Mouse (Mus musculus) mouse embryonic stem cell (cell line): Measurements from ENCODE around the gene Nxf3.
"Not testable (repeated sequence)": the region's sequence is repeated elsewhere in the genome, so short reads cannot be mapped to it uniquely, and the experiment has no call there.

Experiments
- in situ Hi-C, 2 experiments: fragments of 300-500 bp; cut with MboI; formaldehyde crosslinking; loops; 1 replicate in 1 of 2; 3 replicates in 1 of 2; pipeline ENCODE4 v1.14.3; 2019 to 2020; ENCODE audit warnings: low sequenced_read_pairs in 2 of 2, low pct_unique_long_range_greater_than_20kb in 1 of 2, mixed read lengths in 1 of 2; ENCODE audit not compliant: unreplicated experiment in 1 of 2

Nxf3 gene

GRCm38 (mm10) chrX:136085155-136085554, at the start of gene Nxf3:
Gene Nxf3 (minus strand): TSS chrX:136085255.
- in situ Hi-C loops, result no loop called here

GRCm38 (mm10) chrX:136127744-136128064, 42.6 kb upstream of the Nxf3 start:
- in situ Hi-C loops, result no loop called here

GRCm38 (mm10) chrX:136127038-136127743, 42.1 kb upstream of the Nxf3 start:
- in situ Hi-C loops, result no loop called here

GRCm38 (mm10) chrX:136115419-136115961, 30.4 kb upstream of the Nxf3 start:
- in situ Hi-C loops, result no loop called here

- in situ Hi-C loops, result no loop called here
Measured at GRCm38 (mm10) chrX:136115015-136115414, 30.0 kb upstream of the Nxf3 start.

GRCm38 (mm10) chrX:136107942-136108341, 22.9 kb upstream of the Nxf3 start:
- in situ Hi-C loops, result no loop called here

- in situ Hi-C loops, result no loop called here
Measured at GRCm38 (mm10) chrX:136104724-136105088, 19.7 kb upstream of the Nxf3 start.

- in situ Hi-C loops, result no loop called here
Measured at GRCm38 (mm10) chrX:136104046-136104723, 19.1 kb upstream of the Nxf3 start.

GRCm38 (mm10) chrX:136094421-136094820, 9.4 kb upstream of the Nxf3 start:
- in situ Hi-C loops, result no loop called here

GRCm38 (mm10) chrX:136092497-136093279, 7.6 kb upstream of the Nxf3 start:
- in situ Hi-C loops, result no loop called here

- in situ Hi-C loops, result not testable (repeated sequence)
Measured at GRCm38 (mm10) chrX:136068020-136068419, 17.0 kb downstream of the Nxf3 start, which contains the start of gene Bex2. Gene Bex2 (minus strand): TSS chrX:136068236.

GRCm38 (mm10) chrX:136067201-136067991, 17.7 kb downstream of the Nxf3 start:
- in situ Hi-C loops, result not testable (repeated sequence)

- in situ Hi-C loops, result no loop called here
Measured at GRCm38 (mm10) chrX:136060698-136061097, 24.4 kb downstream of the Nxf3 start.

- in situ Hi-C loops, result no loop called here
Measured at GRCm38 (mm10) chrX:136051219-136051618, 33.8 kb downstream of the Nxf3 start.

GRCm38 (mm10) chrX:136047528-136047927, 37.5 kb downstream of the Nxf3 start:
- in situ Hi-C loops, result no loop called here

GRCm38 (mm10) chrX:136043726-136044125, 41.3 kb downstream of the Nxf3 start:
- in situ Hi-C loops, result no loop called here

- in situ Hi-C loops, result not testable (repeated sequence)
Measured at GRCm38 (mm10) chrX:136032799-136033763, 52.0 kb downstream of the Nxf3 start, which contains the start of gene Arxes1. Gene Arxes1 (plus strand): TSS chrX:136033367.
